Mouse (Mus musculus): ENCODE results near the gene Dnajc4.

GRCm38 (mm10) chr19:6979486-6980380, 12.6 kb downstream of the Dnajc4 start:
- TF ChIP-seq GATA1 (IDR thresholded peaks at IDR 0.05; ENCODE audit: borderline replicate concordance, low read length): no peak
- TF ChIP-seq CTCF (IDR thresholded peaks at IDR 0.05; ENCODE audit: low read depth, low read length): peak; percentile 36; the same call in 1 of the 2 replicates
- no peak for TF ChIP-seq TAL1 (conservative IDR thresholded peaks at IDR 0.05; ENCODE audit: low read depth, low read length)
- TF ChIP-seq POLR2AphosphoS5 (IDR thresholded peaks at IDR 0.05; ENCODE audit: insufficient replicate concordance, low read depth, low read length): no peak
- no peak for TF ChIP-seq GATA2 (IDR thresholded peaks at IDR 0.05; ENCODE audit: borderline replicate concordance, low read depth, low read length)
